Mouse (Mus musculus): ENCODE measurements around the gene Ppp1r18.

DNA sequence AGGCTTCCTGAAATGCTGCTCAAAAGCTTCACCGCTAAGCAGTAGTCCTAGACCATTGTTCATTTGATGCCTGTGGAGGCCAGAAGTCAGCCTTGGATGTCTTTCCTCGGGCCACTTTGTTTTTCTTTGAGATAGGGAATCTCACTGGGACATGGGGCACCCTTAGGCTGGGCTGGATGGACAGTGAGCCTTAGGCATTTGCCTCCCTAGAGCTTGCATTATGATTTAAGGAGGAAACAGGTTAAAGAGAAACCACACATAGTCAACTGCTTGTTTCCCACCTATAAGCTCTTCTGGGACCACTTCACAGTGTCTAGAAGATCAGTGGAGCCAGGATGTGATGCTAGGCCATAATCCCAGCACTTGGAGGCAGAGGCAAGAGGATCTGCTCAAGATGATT is 5.6 kb upstream of the Ppp1r18 start:
- TF ChIP-seq POLR2A (IDR thresholded peaks at IDR 0.05; ENCODE audit: borderline replicate concordance, extremely low read depth, insufficient read depth, insufficient read length, poor library complexity, severe bottlenecking) (no peak), CTCF (IDR thresholded peaks at IDR 0.05; ENCODE audit: borderline replicate concordance, extremely low read depth, insufficient read depth, insufficient read length) (no peak)
